Mouse (Mus musculus): ENCODE measurements around the gene Tnxb. TPM values are rescaled to one million over a fixed set of nuclear protein-coding genes. Genes with fewer than 3 reads are reported as not detected.
A peak's percentile ranks its signal among the peaks of the same experiment; 100 is the strongest.
"Not testable (repeated sequence)": the region's sequence is repeated elsewhere in the genome, so short reads cannot be mapped to it uniquely, and the experiment has no call there.

Gene Tnxb
- total RNA-seq, 2 experiments from 2014 or later = 30.7 to 41.6 TPM

GRCm38 (mm10) chr17:34712951-34713350, 42.6 kb downstream of the Tnxb start:
- H3K4me3 ChIP-seq = no peak overlapping the region
- peak; percentile 70 for DNase-seq
- TF ChIP-seq CTCF (IDR thresholded peaks at IDR 0.05) = peak; percentile 67
- intact Hi-C loops (cut with DNase I) = loop anchor here (1.0 kb wide), 1 partner anchor 59 kb away; no protein-coding TSS in a partner anchor
- no peak overlapping the region for H3K27ac ChIP-seq

DNA sequence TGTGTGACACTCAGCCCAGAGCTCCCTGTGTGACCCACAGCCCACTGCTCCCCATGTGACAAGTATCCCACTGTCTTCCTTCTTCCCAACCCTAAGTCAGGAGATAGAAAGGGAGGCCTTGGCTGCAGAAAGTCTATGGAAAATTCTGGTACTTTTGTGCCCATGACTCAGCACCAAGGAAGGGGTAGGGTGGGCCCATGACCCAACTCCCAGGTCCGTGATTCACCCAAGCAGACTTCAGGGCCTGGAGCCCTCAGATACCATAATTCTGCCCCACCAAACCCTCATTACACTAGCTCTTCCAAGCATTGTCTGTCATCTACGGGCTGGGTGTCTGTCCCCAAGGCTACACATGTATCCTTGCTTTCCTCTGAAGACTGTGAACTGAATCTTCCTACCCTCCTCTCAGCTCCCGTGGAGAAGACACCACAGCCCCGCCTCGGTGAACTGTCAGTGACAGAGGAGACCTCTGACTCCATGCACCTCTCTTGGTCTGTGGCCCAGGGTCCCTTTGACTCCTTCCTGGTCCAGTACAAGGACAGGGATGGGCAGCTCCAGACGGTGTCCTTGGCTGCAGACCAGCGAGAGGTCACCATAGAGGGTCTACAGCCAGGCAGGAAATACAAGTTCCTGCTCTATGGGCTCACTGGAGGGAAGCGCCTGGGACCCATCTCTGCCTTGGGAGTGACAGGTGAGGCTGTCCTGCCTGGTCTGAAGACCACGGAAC, 44.0 kb downstream of the Tnxb start:
- intact Hi-C loops (cut with DNase I); H3K4me3 ChIP-seq; H3K27ac ChIP-seq: not testable (repeated sequence)
- peak; percentile 25 for DNase-seq

DNA sequence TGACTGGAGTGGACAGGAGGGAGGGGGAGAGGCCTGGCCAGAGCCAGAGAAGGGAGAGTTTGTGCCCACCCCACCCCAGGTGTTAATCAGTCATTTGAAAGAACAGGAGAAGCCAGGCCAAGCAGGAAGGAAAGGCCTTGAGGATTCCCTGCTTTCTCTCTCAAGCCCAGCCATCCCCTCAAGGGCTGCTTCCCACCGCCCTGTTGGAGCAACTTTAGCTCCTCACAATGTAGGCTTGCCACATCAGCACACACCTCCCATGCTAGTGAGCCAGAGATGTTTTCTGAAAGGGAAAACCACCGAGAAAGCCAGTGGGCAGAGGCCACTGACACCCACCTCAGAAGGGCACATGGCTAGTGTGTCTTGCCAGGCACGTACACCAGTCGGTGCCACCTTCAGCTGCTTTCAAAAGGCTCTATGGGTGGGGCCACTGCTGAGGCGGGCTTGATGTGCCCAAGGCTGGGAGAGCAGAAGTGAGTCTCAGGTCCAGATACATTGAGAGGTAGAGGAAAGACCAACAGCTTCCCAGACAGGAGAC, 44.6 kb downstream of the Tnxb start:
- intact Hi-C loops (cut with DNase I) = loop anchor here (5.0 kb wide), 1 partner anchor 87 kb away; the partner anchor contains the start of gene Cyp21a1
- not testable (repeated sequence) for H3K4me3 ChIP-seq
- DNase-seq = peak; percentile 16

GRCm38 (mm10) chr17:34715451-34715850, 45.1 kb downstream of the Tnxb start:
- peak; percentile 11 for DNase-seq
- not testable (repeated sequence) for H3K27ac ChIP-seq, H3K4me3 ChIP-seq
- intact Hi-C loops (cut with DNase I) = loop anchor here (5.0 kb wide), 1 partner anchor 87 kb away; the partner anchor contains the start of gene Cyp21a1

More for the DNA sequence above, 44.6 kb downstream of the Tnxb start:
- not testable (repeated sequence) for H3K27ac ChIP-seq

- TF ChIP-seq CTCF (IDR thresholded peaks at IDR 0.05) = no peak
- no peak overlapping the region for H3K4me3 ChIP-seq
Observed at GRCm38 (mm10) chr17:34716247-34716646, 45.9 kb downstream of the Tnxb start.

GRCm38 (mm10) chr17:34717401-34717800, 47.1 kb downstream of the Tnxb start:
- Histone ChIP-seq H3K27ac (no peak overlapping the region), H3K4me3 (no peak overlapping the region)
- DNase-seq = no peak
- intact Hi-C loops (cut with DNase I) = loop anchor here (5.0 kb wide), 1 partner anchor 85 kb away; the partner anchor contains the start of gene Cyp21a1
- TF ChIP-seq CTCF (IDR thresholded peaks at IDR 0.05) = no peak

More at GRCm38 (mm10) chr17:34716247-34716646, 45.9 kb downstream of the Tnxb start:
- intact Hi-C loops (cut with DNase I) = loop anchor here (5.0 kb wide), 1 partner anchor 86 kb away; the partner anchor contains the start of gene Cyp21a1
- peak; percentile 11 for DNase-seq
- no peak overlapping the region for H3K27ac ChIP-seq

DNA sequence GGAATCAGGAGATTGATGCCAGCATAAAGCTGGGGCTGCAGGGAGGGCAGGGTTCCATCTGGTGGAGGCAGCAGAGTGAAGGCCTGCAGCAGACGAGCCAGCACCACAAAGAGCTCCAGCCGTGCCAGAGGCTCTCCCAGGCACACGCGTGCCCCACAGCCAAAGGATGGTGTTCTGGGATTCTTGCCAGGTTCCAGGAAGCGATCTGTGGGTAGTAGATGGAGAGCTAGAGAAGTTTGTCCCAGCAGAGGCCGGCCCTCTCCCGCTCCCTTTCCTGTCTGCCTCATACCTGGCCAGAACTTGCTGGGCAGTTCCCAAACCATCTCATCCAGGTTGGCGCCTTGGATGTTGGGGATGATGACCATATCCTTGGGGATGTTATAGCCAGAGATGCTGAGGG, 49.6 kb downstream of the Tnxb start:
- intact Hi-C loops (cut with DNase I) = loop anchor here (5.0 kb wide), 1 partner anchor 82 kb away; the partner anchor contains the start of gene Cyp21a1
- H3K27ac ChIP-seq, H3K4me3 ChIP-seq: not testable (repeated sequence)
- peak; percentile 17 for DNase-seq

- H3K27ac ChIP-seq; intact Hi-C loops (cut with DNase I); H3K4me3 ChIP-seq; DNase-seq: not testable (repeated sequence)
Observed at GRCm38 (mm10) chr17:34722238-34722637, 51.9 kb downstream of the Tnxb start.

GRCm38 (mm10) chr17:34723066-34723465, 52.7 kb downstream of the Tnxb start:
- no peak for DNase-seq
- intact Hi-C loops (cut with DNase I) = no loop called here
- Histone ChIP-seq H3K27ac (no peak overlapping the region), H3K4me3 (no peak overlapping the region)
- TF ChIP-seq CTCF (IDR thresholded peaks at IDR 0.05) = peak; percentile 41

DNA sequence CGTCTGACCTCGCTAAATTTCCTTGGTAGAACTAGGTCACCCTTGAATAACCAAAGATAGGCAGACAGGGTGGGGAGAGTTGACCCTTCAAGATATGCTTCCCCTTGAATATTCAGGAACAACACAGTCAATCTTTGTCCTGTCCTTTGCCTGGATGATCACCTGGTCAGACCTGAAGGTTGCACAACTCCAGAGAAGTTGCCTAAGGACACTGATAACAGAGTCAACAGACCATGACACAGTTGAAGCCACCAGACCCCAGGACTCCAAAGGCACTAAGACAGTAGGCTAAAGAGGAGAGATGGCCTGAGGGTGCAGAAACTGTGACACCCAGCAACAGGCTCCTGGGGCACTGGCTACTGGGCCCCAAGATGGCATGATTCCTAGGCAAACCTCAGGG, 57.6 kb downstream of the Tnxb start:
- intact Hi-C loops (cut with DNase I) = no loop called here
- TF ChIP-seq CTCF (IDR thresholded peaks at IDR 0.05) = no peak
- Histone ChIP-seq H3K4me3 (no peak overlapping the region), H3K27ac (no peak overlapping the region)
- DNase-seq = no peak

DNA sequence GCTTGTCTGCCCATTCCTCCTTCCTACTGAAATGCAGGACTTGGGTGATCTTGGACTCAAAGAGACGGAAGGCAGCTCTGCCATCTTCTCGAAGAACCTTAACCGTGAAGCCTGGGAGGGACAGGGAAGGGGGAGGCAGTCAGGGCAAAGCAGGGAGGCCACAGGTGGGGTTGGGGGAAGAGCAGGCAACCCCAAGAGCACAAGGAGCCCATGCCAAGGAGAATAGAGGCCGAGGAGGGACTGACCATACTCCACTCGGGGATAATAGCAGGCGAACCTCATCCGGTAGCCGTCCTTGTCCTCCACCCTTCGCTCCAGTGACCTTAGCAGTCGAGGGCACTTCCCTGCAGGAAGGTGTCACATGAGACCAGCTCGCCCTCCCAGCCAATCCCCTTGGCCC, 58.8 kb downstream of the Tnxb start:
- intact Hi-C loops (cut with DNase I); DNase-seq; H3K4me3 ChIP-seq; H3K27ac ChIP-seq: not testable (repeated sequence)

DNA sequence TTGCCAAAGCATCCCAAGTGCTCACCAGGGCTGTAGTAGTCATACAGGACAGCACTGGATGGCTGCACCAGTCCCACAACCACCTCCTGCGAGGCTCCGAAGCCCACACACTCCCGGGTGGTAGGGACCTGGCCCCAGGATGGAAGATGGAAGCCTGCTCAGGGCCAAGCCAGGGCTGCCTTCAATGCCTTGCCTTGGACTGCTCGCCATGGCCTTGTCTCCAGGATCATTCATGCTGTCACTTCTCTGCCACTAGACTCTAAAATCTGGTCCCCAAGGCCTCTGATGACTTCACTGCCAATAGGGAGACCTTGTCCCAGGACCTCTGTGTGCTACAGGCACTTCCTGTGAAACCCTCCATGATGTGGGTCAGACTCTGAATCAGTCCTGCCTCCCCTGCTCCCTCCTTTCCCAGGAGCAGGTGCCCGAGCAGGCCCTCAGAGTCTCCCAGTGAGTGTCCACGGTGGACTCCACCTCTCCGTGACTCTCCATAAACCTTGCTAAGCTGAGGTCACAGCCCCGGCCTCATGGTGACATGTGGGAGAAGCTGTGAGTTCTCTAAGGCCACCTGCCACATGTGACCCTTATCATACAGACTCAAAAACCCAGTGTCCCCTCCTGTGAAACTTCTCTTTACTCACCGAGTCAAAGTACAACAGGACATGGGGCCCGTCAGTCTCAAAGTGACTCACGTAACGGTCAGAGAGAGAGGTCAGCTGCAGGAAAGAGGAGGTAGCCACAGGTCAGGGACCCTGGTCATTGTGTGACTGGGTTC, 59.6 kb downstream of the Tnxb start:
- H3K4me3 ChIP-seq; DNase-seq; intact Hi-C loops (cut with DNase I); H3K27ac ChIP-seq: not testable (repeated sequence)

DNA sequence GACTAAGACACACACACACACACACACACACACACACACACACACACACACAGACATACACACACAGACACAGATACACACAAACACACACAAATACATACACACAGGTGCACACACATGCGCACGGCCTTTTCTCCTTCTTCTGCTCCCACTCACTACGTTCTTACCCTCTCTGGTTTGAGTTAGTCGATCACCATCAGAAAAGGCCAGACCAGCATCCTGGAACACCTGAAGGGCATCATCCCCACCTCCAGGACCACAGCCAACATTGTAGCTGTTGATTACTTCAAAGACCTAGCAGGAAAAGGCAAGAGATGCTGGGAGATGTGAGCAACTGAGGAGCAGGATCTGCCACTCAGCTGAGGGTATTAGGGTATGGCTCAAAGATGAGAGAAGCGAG, 67.1 kb downstream of the Tnxb start:
- H3K4me3 ChIP-seq; H3K27ac ChIP-seq; DNase-seq; intact Hi-C loops (cut with DNase I): not testable (repeated sequence)

DNA sequence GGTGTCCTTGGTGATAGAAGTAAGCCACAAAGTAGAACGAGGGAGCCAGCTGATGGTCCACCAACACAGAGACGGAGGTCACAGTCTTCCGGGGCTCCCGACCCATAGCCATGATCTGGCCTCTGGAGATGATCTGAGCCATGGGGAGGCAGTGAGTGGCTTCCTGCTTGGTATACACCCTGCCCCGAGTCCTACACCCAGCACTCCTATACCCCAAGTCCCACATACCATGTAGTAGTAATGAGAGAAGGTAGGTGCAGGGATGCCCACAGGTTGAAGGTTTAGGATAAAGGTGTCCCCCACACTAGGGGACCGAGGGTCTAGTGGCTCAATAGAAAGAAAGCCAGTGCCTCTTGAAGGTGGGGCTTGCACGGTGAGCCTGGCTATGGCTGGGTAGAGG, 69.4 kb downstream of the Tnxb start:
- DNase-seq; H3K27ac ChIP-seq; intact Hi-C loops (cut with DNase I): not testable (repeated sequence)

More for the DNA sequence above, 69.4 kb downstream of the Tnxb start:
- H3K4me3 ChIP-seq = not testable (repeated sequence)

Data from gastrocnemius, adult 2 months (tissue).